Mouse (Mus musculus) T-cell, adult 2 months (primary cell): ENCODE data around the gene Cacna1h.

Experiments used
- DNase-seq: peaks from one replicate; pipeline ENCODE4 v3.0.0; 2022; ENCODE audit warnings: low spot score

The Cacna1h gene

DNA sequence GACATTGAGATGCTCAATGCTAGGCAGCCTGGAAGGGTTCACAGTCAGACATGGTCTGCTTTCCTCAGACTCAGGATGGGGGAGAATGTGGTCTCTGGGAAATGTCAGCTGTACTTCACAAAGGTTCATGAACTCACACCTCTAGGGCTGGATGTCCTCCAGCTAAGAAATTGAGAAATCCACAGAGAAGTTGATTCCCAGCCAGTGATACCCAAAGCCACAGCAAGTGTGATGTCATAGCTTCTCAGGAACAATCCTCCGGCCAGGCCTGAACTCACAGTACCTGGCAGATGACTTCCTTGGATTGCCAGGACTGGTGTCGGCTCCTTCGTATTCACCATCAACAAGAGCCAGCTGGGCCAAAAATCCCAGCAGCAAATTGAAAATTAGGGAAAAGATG, 12.3 kb upstream of the Cacna1h start:
- no peak for DNase-seq

DNA sequence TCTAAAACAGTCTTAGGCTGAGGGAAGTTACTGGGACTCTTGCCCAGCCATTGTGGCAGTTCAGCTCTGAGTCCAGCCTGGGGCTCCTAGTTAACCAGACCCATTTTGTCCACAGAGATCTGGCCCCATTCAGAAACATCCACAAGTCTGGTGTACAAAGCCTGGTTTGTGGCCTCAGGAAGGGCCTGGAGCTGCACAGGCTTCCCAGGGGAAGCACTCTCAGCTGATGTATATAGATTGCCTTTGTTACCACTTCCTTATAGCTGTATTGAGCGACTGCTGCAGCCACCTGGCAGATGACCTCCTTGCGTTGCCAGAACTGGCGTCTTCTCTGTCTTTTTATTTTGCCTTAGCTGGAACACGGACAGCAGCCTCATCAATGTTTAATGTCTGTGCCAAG, 11.5 kb upstream of the Cacna1h start:
- no peak for DNase-seq

DNA sequence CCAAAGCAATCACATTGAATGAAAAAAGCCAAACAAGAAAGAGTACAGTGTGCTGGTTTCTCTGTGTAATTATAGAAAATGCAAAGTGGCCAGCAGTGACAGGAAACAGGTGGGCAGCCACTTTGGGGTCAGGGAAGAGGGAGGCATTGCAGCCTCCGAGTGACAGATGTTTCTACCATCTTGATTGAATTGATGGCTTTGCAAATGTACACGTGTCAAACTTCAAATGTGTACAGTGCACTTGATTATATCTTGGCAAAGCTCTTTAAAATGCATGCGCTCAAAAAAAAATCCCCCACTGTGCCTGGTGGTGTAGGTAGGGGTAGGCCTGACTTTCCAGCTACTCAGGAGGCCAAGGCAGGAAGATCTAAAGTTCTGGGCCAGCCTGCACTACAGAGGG, 9.3 kb upstream of the Cacna1h start:
- no peak for DNase-seq

DNA sequence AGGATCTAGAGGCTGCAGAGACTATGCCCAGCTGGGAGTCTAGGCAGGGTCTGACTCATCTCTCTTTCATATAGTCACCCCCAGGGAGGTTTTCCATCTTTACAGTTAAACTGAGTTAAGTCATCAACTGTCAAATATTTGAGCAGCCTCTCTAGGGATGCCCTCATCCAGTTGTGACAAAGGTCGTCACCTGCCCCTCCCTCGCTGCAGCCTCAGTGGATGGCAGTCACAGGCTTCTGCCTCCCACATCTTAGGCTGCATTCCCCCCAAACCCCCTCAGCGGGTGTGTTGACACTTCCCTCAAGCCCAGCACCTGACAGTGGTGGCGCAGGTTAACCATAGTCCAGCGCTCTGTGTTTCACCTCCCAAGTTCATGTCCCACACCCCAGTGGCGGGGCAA, 7.8 kb upstream of the Cacna1h start:
- no peak for DNase-seq

DNA sequence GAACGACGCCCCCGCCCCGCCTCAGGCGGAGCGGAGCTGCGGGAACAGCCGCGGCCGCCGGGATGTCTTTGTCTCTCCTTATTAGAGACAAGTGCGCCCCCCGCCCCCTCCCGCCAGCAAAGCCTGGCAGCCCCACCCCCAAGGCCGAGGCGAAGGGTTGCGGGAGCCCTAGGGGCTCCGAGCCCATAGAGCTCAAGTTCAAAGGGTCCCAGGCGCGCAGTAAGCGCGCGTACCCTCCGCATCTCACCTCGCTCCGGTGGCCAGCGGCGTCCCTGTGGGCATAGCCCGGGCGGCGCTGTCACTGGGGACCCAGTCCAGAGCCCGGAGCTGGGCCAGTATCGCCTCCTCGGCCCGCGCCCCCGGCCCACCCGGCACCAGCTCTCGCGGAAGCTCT, 363 bp downstream of the Cacna1h start:
- DNase-seq, result no peak

DNA sequence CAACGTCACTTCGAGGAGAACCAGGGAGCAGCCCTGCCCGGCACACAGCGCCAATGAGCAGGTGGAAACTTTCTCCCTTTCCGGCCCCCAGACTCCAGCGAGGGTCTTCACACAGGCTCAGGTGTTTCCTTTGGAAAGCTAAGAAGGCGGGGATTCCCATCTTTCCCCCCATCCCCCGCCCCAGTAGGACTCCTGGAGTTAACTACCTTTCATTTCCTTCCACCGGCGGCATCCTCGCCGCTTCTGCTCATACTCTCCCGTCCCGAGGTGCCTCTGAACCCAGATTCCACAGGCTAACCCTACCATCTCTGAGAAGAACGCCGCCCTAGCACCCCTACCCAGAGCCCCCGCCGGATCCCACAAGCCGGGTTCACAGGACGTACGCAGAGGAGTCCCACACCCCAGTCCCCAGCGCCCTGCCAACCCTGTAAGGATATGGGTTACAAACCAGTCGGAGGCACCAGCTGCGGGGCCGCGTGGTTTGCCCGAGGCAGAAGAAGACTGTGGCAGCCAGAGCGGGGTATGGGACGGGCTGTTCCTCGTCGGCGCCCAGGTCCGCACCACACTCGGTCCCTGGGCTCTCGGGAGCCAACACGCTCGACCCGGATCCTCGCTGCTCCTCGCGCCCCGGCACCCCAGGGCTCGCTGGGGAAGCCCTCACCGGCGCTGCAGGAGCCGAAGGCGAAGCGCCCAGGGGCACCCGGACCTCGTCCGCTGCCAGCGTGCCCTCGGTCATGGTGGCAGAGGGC, 976 bp downstream of the Cacna1h start:
- DNase-seq, result no peak

DNA sequence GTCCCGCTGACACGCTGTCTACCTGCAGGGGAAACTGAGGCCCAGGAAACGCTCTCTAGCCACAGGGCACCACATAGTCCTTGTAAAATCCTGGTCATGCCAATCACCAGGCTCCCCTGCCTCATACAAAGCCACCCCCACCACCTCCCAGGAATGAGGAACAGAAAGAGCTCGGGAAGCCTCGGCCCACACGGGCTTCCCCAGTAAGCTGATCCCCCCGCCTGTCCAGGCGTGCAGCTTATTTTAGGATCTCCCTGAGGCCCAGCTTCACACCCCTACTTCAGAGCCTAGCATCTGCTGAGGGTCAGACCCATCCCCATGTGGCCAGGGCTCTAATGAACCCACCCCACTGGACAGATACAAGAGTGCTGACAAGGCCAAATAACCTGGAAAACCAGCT, 3.0 kb downstream of the Cacna1h start:
- DNase-seq, result no peak

DNA sequence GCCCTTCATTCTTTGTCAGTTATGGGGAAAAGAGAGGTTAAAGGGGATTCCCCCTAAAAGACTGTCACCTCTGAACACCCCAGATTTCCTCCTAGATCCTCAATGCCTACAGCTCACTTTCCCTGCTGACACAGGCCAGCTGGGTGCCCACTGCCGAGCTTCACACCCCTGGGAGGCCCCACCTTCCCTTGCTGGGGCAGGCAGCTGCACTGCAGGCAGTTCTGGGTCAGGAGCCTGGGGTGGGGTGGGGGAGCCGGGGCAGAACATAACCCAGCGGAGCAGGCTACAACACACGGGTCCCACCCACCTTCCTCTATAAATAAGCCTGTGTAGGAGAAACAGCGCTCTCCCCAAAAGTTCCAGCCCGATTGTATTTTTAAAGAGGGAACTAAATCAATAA, 3.7 kb downstream of the Cacna1h start:
- DNase-seq, result no peak

DNA sequence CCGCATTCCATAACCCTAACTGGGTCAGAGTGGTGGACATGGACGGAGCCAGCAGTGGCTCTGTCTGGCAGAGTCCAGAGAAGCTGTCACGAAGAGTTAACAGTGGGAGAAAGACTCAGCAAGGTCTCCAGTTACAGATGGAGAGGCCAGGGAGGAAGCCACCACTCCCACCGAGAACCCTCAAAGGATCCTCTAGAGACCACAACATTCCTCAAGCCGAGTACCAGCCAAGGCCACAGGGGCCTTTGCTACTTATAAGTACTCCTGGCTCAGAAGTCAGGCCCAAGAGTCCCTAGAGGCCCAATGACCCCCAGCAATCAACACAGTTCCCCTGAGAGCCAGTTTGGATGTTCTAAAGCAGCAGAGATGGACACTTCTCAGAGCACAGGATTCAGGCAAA, 4.3 kb downstream of the Cacna1h start:
- DNase-seq, result no peak

DNA sequence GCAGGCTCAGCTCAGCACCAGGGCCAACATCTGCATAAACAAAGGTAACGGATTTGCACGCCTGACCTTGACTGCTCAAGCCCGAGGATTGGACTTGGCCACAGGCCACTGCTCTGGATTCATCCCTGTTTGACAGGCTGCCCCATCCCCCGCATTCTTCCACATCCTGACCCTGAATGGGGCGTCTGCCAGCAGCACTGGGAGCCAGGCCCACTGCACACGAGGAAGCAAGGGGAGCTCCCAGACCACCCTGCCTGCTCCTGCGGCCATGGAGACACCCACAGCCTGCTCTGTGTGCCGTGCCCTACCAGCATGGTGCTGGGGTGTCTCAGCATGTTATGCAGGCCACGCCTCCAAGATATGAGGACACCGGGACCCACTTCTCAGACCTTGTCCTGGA, 6.1 kb downstream of the Cacna1h start:
- no peak for DNase-seq

DNA sequence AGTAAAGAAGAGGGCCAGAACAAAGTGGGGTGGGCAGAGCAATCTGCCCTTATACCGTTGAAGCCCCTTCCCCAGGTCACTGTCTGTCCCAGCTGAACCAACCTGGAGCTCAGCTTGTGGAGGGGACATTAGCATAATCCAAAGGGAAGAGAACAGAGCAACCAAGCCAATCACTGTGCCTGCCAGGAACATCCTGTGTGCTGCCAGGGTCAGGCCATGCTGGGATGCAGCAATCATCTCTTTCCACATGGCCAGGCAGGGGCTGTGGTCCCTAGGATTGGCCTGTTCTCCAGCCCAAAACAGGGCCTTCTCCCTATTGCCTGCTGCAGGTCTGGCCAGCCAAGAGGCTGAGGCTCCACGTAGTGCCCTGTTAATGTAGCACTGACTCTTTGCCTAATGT, 7.6 kb downstream of the Cacna1h start:
- DNase-seq, result no peak

DNA sequence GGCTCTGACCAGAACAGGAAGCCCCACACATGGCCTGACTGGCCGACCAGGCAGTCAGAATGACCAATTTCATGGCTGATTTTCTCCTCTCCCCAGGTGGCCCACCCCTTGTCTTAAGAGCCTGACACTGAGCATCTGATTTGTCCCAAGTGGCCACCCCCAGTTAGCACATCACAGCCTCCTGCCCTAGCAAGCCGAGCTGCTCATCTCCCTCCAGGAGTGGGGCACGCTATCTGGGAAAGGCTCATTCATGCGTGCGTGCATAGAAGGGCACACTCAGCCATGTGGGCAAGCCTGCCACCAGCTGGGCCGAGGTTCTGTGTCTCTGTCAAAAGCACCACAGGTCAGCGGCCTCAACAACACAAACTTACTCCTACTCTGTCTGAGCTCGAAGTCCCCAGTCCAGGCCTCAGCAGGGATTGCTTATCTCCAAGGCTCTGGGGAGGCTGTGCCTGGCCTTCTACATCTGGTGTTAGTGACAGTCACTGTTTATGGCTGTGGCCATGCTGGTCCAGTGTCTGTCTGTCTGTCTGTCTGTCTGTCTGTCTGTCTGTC, 9.0 kb downstream of the Cacna1h start:
- DNase-seq, result no peak

DNA sequence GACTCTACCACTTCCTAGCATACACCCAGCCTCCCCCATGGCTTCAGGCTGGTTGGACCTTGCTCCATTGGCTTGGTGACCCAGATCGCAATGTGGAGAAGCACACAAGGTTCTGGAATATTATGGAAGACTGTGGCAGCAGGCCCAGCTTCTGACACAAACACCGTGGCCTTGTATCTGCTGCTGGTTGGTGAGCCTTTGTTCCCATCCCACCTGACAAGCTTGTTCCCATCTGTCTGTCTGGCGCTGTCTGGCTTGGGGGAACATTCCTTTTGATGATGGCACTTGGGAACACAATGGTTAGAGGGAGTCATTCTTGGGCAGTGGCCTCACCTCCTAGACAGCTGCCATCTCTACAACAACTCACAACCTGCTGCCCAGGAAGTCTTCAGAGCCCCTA, 12.6 kb downstream of the Cacna1h start:
- no peak for DNase-seq

DNA sequence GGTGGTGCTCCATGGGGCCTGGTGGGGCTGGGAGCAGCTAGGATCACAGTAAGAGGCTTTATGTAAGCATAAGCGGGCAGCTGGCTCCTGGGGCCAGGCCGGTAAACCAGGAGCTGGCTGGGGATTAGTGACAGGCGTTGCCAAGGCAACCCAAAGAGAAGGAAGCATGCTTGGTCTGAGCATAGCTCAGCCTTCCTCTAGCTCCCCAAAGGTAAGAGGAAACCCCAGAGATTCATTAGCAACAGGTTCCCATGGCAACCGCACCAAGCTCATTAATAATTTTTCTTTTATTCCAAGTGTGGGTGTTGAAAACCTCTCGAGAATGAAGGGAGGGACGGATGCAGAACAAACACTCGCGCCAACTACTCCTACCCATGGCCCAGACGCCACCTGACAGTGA, 14.7 kb downstream of the Cacna1h start:
- DNase-seq, result no peak

DNA sequence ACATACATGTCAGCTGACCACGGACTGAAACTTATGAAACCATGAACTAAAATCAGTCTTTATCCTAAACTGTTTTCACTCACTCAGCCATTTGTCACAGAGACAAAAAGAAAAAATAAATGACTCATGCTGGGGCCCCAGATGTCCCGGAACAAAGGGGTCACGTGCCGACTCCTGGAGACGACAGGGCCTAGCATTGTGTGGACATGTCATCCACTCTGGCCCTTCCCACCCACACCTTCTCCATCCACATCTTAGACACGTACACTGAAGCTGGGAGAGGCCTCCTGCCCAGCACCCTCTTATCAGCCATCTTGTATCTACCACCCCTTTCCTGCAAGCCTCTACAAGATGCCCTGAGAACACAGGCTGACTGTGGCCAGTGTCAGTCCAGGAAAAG, 15.6 kb downstream of the Cacna1h start:
- DNase-seq, result no peak

DNA sequence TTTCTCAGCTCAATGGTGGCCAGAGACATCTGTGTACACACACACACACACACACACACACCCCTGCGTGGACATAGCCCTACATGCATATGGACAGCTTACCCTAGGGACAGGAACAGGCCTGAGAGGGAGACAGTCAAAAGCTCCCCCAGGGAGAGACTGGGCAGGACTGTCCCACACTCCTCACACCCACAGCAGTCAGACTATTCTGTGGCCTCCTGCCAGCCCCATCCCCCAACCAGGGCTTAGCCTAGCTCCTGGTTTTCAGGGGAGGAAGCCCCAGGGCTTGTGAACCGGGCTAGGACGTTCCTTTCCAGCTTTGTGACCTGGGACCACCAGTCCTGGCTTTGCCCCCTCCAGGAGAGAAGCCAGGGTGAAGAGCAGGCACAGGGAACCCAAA, 17.4 kb downstream of the Cacna1h start:
- no peak for DNase-seq

DNA sequence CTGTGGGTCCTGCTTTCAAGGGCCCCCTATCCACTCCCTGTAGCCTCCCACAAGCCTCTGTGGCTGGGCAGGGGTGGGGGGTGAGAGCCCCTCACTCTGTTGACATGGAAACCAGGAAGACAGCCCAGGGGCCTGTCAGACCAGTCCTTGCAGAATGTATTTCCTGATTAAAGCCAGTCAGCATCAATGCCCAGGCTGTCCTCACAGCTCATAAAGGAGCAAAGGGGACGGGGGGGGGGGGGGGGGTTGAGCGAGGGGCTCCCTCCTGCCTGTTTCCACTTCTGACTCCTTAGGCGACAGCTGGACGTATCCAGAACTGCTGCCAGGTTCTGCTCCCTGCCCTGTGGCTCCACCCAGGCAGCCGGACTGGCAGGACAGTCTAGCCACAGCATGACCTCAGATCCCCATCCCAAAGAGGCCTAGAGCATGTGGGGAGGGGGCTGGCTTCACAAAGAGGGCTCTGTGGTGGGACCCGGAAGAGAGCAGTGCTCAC, 18.1 kb downstream of the Cacna1h start:
- DNase-seq, result no peak

DNA sequence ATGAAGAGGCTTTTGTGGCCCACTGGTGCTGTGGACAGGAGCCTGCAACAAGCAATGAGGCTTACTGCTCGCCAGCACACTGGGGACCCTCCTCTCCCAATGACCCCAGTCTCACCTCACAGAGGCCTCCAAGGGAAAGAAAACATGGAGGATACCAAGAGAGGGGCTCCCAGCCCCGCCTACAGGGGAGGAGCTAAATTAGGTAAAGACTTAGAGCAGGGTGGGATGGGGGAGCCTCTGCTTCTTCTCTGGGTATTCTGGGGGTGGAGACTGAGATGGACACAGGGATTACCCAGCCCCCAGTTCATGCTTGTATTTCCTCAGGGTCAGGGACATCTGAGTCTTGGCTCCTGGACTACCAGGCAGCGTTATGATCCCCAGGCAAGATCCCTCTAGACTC, 18.7 kb downstream of the Cacna1h start:
- no peak for DNase-seq

DNA sequence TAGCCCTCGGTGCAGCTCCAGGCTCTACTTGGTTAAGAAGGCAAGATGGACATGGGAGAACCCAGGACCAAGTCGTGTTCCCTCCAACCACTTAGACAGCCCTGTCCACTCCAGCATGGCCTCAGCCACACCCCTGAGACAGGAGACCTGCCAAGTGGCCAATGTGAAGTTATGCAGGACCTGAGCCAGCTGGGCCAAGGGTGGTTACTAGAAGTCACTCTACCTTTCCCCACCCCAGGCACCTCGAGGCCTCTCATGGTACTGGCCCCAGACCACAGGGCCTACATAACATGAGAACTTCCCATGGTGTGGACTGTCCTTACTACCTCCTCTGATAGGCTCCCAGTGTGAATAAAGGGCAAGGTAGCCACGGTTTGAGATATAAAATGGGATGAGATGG, 19.4 kb downstream of the Cacna1h start:
- DNase-seq, result no peak

DNA sequence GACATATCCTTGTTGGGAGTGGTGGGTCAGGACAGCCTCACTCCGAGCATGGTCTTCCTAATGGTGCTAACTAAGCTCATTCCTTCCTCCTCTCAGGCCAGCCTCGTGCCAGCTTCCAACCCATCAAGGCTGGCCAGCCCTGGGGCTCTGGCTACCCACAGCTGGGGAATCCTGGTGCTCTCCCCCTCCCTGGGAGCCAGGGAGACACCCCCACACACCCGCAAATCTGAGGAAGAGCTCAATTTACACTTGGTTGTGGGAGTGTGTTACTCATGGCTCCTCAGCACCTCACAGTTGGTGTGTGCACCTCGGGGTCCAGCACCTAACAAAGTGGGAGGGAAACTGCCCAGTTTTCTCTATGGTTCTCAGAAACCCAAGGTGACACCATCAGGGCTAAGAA, 22.3 kb downstream of the Cacna1h start:
- DNase-seq, result no peak

DNA sequence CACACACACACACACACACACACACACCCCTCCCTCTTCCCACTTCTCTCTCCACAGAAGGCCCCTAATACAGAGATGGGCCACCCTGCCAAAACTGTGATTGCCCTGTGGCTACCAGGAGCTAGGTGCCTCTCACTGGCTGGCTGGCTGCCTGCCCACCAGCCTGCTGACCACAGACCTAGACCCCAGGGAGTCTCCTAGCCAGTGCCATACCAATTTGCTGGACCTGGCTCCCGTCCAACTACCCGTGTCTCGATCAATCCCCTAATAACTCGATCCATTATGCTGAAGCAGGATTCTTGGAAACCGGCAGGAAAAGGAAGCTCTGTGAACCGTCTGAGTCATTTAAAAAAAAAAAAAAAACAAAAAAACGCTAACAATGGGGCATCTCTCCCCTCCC, 22.8 kb downstream of the Cacna1h start:
- DNase-seq, result no peak

DNA sequence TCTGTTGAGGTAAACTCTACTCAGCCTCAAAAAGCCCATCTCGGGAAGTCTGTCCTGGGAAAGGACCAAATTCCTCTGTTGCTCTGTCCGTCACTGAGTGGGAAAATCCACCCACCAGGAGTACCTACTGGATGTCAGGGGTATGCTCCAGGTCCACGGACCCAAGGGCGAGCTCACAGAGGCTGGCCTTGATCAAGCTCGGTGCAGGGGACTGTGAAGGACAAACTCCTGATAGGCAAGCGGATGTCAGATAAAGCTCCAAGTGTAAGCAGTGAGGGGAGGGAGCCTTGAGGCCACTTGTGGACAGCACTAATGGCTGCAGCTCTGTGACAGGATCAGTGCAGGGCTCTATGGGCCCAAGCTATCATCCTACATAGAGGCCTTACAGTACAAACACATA, 23.4 kb downstream of the Cacna1h start:
- DNase-seq, result no peak

DNA sequence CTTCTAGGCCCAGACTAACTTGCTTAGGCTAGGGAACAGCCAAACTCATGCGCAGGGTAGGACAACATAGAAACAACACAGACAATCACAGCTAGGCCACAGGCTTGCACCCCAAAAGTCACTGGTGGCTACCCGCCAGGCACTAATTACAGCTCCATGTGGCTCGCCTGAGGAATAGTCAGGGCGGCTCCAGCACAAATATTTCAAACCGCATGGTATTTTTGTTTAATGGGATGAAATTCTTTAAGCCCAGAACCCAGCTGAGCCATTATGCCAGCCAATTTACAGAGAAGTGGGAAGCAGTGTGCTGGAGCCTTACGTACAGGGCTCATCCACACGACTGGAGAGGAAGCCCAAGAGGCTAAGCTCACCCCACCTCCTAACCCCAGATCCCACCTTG, 24.0 kb downstream of the Cacna1h start:
- no peak for DNase-seq

DNA sequence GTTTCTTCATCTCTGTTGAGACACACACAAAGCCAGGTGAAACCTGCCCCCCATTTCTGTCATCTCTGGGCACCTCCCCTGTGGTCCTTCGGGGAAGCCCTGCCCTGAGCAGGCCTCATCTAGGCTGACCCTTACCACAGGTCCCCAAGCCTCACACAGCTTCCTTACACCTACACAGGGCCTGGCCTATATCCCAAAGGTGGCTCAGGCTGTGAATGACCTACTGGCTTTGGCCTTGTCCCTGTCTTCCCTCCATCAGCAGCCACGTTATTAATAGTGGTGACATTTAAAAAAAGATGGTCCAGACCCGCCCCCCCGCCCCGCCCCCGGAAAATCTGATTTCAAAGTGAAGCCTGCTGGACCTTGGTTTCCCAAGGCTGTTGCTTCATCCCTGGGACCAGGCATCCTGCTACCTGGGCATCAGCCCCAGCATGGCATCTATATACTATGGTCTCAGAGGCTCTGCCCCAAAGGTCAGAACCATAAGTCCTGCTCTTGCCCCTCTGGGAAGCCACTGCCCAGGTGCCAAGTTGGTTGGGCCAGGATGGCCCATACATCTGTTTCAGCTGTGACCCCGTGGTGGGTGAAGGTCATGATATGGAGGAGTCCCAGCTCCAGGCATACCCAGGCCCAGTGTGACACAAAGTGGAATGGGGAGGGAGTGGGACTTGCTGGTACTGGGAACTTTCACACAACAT, 25.1 kb downstream of the Cacna1h start:
- no peak for DNase-seq
